Mouse (Mus musculus) naive thymus-derived CD4-positive, alpha-beta T cell, adult 5 months (primary cell): ENCODE measurements around the gene Tmem145. TPM values are rescaled to one million over a fixed set of nuclear protein-coding genes. Genes with fewer than 3 reads are reported as not detected.

Experiments
- polyA plus RNA-seq: library from polyadenylated mRNA; unstranded; fragments of 100-300 nt; shearing (Covaris generic); gene quantifications from one replicate; pipeline ENCODE4 v1.2.1, GENCODE M21; 2017

Tmem145 gene
- not detected for polyA plus RNA-seq

GRCm38 (mm10) chr7:25305956-25306613 lies at the start of gene Tmem145:
Gene Tmem145 (plus strand): TSS chr7:25306106.

GRCm38 (mm10) chr7:25267301-25267750 lies 38.6 kb upstream of the Tmem145 start, which contains the start of gene Cic:
Gene Cic (plus strand): TSS chr7:25267704.

GRCm38 (mm10) chr7:25297454-25298325 lies 8.2 kb upstream of the Tmem145 start, which contains the start of gene Pafah1b3:
Gene Pafah1b3 (minus strand): TSS chr7:25297986.

GRCm38 (mm10) chr7:25301063-25301462 lies 4.8 kb upstream of the Tmem145 start, which contains the start of gene Prr19:
Gene Prr19 (plus strand): TSS chr7:25301411.

GRCm38 (mm10) chr7:25316532-25317445 lies 10.9 kb downstream of the Tmem145 start, which contains the start of gene Megf8:
Gene Megf8 (plus strand): TSS chr7:25317164.

Other genes starting within 250 kb of the Tmem145 start
- gene Grik5, start 233.8 kb upstream of the Tmem145 start, polyA plus RNA-seq = 2.4 TPM
- 39.2 TPM for gene Zfp574, start 233.5 kb upstream of the Tmem145 start, polyA plus RNA-seq
- 7.1 TPM for gene Pou2f2, start 126.4 kb upstream of the Tmem145 start, polyA plus RNA-seq
- gene Dedd2, start 85.5 kb upstream of the Tmem145 start, polyA plus RNA-seq = 133 TPM
- 2.0 TPM for gene Zfp526, start 84.7 kb upstream of the Tmem145 start, polyA plus RNA-seq
- 90.3 TPM for gene Gsk3a, start 68.3 kb upstream of the Tmem145 start, polyA plus RNA-seq
- 7.3 TPM for gene Erf, start 55.3 kb upstream of the Tmem145 start, polyA plus RNA-seq
- gene Cic, start 38.4 kb upstream of the Tmem145 start, polyA plus RNA-seq = 43.5 TPM
- gene Pafah1b3, start 8.1 kb upstream of the Tmem145 start, polyA plus RNA-seq = 9.6 TPM
- gene Prr19, start 4.7 kb upstream of the Tmem145 start, polyA plus RNA-seq = not detected
- not detected for gene Megf8, start 11.1 kb downstream of the Tmem145 start, polyA plus RNA-seq
- not detected for gene Cnfn, start 63.6 kb downstream of the Tmem145 start, polyA plus RNA-seq
- 9.5 TPM for gene Lipe, start 92.6 kb downstream of the Tmem145 start, polyA plus RNA-seq
- not detected for gene Cxcl17, start 106.8 kb downstream of the Tmem145 start, polyA plus RNA-seq
- gene Ceacam1, start 171.5 kb downstream of the Tmem145 start, polyA plus RNA-seq = 0.40 TPM
- gene Ceacam2, start 233.8 kb downstream of the Tmem145 start, polyA plus RNA-seq = not detected